In the genomic region with DNA sequence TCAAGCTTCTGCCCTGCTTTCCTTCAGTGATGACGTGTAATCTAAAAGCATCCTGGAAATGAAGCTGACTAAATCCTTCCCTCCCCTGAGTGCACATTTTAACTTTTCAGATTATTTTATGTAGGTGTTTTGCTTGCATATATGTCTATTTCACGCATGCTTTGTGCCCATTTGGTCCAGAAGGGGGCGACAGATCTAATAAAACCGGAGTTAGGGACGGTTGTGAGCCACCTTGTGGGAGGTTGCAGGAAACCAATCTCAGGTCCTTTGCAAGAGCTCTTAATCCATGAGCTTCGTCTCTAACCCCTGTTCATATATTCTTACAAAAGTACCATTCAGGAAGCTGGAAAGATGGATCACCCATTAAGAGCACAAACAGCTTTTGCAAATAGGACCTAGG, we compare ENCODE assay signal across 8 mouse cellular contexts. TPM values are rescaled to one million over a fixed set of nuclear protein-coding genes. Genes with fewer than 3 reads are reported as not detected.
A peak's percentile ranks its signal among the peaks of the same experiment; 100 is the strongest.
DNase-seq lines count a peak whose midpoint lies in the region; ATAC-seq and TF ChIP-seq lines count a peak whose summit lies in the region.
"Had no signal": no experiment of that assay in that cellular context is flagged by ENCODE, and none has a peak within 500 bp of the region (broad histone marks: within the 10 kb centered on the region; RNA-seq: fewer than 3 reads in every experiment).

No protein-coding gene starts in this region.

- H3K27me3 ChIP-seq in kidney, postnatal 0 days (ENCODE audit: insufficient read depth, low read length): no peaks in the 10 kb centered on the region
- H3K27me3 ChIP-seq in kidney, embryonic 16.5 days (ENCODE audit: insufficient read depth, low read length): no peaks in the 10 kb centered on the region
- H3K27me3 ChIP-seq in embryonic facial prominence, embryonic 14.5 days (replicated peaks; ENCODE audit: control insufficient read depth, insufficient read depth, low read length): 0 out of 2 replicates have a peak, but pooled peaks cover 3% of the 10 kb centered on the region

- H3K4me3 ChIP-seq in kidney, postnatal 0 days (replicated peaks; ENCODE audit: low read depth, low read length): no peak overlapping the region
- no peak overlapping the region for H3K4me3 ChIP-seq in kidney, embryonic 16.5 days (ENCODE audit: low read length)
- H3K4me3 ChIP-seq in embryonic facial prominence, embryonic 14.5 days (ENCODE audit: low read depth, low read length): no peak overlapping the region

- ATAC-seq in kidney, postnatal 0 days (replicated peaks; ENCODE audit: low FRiP score, low read depth): no peak
- ATAC-seq in kidney, embryonic 16.5 days (ENCODE audit: low FRiP score, low TSS enrichment): no peak
- peak; percentile 31 for ATAC-seq in CD4-positive, CD25-positive, alpha-beta regulatory T cell, adult 4 months
- ATAC-seq in embryonic facial prominence, embryonic 14.5 days (ENCODE audit: low read depth): no peak

- peak; percentile 86 for TF ChIP-seq CTCF in kidney, postnatal 0 days (IDR thresholded peaks at IDR 0.05; ENCODE audit: low read depth)

- no peak overlapping the region for H3K9ac ChIP-seq in kidney, postnatal 0 days (ENCODE audit: low read depth, low read length)
- no peak overlapping the region for H3K9ac ChIP-seq in kidney, embryonic 16.5 days (replicated peaks; ENCODE audit: low read length)
- H3K9ac ChIP-seq in embryonic facial prominence, embryonic 14.5 days (ENCODE audit: low read depth, low read length): no peak overlapping the region
- H3K9ac ChIP-seq: hindbrain, embryonic 15.5 days had no signal

- no peaks in the 10 kb centered on the region for H3K36me3 ChIP-seq in kidney, postnatal 0 days (ENCODE audit: insufficient read depth, low read length)
- H3K36me3 ChIP-seq in kidney, embryonic 16.5 days (ENCODE audit: insufficient read depth, low read length): no peaks in the 10 kb centered on the region
- no peaks in the 10 kb centered on the region for H3K36me3 ChIP-seq in embryonic facial prominence, embryonic 14.5 days (ENCODE audit: control insufficient read depth, insufficient read depth, low read length)
- H3K36me3 ChIP-seq: hindbrain, embryonic 15.5 days had no signal

- DNase-seq in kidney, postnatal 0 days (ENCODE audit: low spot score): peak; percentile 79
- DNase-seq in Muller cell, postnatal 12 days (ENCODE audit: inconsistent ontology term): peak; percentile 19
- DNase-seq in embryonic facial prominence, embryonic 14.5 days (ENCODE audit: low spot score): peak; percentile 71
- peak; percentile 75 for DNase-seq in lung, postnatal 36 days
- no peak for DNase-seq in gastrocnemius, postnatal 36 days

- intact Hi-C loops in gastrocnemius, postnatal 36 days (cut with DNase I): no loop called here

- 39% methylated on average over 6 of the region's 6 CpGs for WGBS in kidney, postnatal 0 days
- WGBS in kidney, embryonic 16.5 days: 39% methylated on average over 6 of the region's 6 CpGs
- 30% methylated on average over 6 of the region's 6 CpGs for WGBS in embryonic facial prominence, embryonic 14.5 days

- H3K4me1 ChIP-seq in kidney, postnatal 0 days (replicated peaks; ENCODE audit: insufficient read depth, low read length): no peaks in the 10 kb centered on the region
- peaks cover 4% of the 10 kb centered on the region; the same call in 1 of the 2 replicates for H3K4me1 ChIP-seq in kidney, embryonic 16.5 days (ENCODE audit: insufficient read depth, low read length)
- H3K4me1 ChIP-seq in embryonic facial prominence, embryonic 14.5 days (ENCODE audit: control insufficient read depth, insufficient read depth, low read length): no peaks in the 10 kb centered on the region

- H3K4me2 ChIP-seq in kidney, postnatal 0 days (ENCODE audit: low read length): no peak overlapping the region
- no peak overlapping the region for H3K4me2 ChIP-seq in kidney, embryonic 16.5 days (replicated peaks; ENCODE audit: low read depth, low read length)
- no peak overlapping the region for H3K4me2 ChIP-seq in embryonic facial prominence, embryonic 14.5 days (ENCODE audit: low read depth, low read length)

- no peak overlapping the region for H3K27ac ChIP-seq in kidney, postnatal 0 days
- H3K27ac ChIP-seq in kidney, embryonic 16.5 days (ENCODE audit: low read length): no peak overlapping the region
- no peak overlapping the region for H3K27ac ChIP-seq in embryonic facial prominence, embryonic 14.5 days (replicated peaks; ENCODE audit: low read depth, low read length)
- H3K27ac ChIP-seq: hindbrain, embryonic 15.5 days had no signal

- no peaks in the 10 kb centered on the region for H3K9me3 ChIP-seq in kidney, postnatal 0 days (replicated peaks; ENCODE audit: low read length)
- no peaks in the 10 kb centered on the region for H3K9me3 ChIP-seq in kidney, embryonic 16.5 days (ENCODE audit: low read length)
- H3K9me3 ChIP-seq in embryonic facial prominence, embryonic 14.5 days (ENCODE audit: control insufficient read depth, low read length): no peaks in the 10 kb centered on the region
- H3K9me3 ChIP-seq: hindbrain, embryonic 15.5 days had no signal

RNA-seq across cellular contexts. Expression of gene 1700016H13Rik, which starts 1.6 kb away (rescaled TPM):
- polyA plus RNA-seq in kidney, postnatal 0 days (2015; fragmentation: Nextera tagmentation; extraction: Ambion mirVana): 0.11 and 0.20 TPM in 2 replicates
- polyA plus RNA-seq in kidney, embryonic 16.5 days (2015; fragmentation: Nextera tagmentation; extraction: Ambion mirVana): 0.14 TPM in 1 of 2 replicates, not detected in the other
- not detected for polyA plus RNA-seq in CD4-positive, CD25-positive, alpha-beta regulatory T cell, adult 4 months (2017; shearing (Covaris generic))
- polyA plus RNA-seq in embryonic facial prominence, embryonic 14.5 days (2014; fragmentation: Nextera tagmentation; extraction: Ambion mirVana): 0.24 TPM in 1 of 2 replicates, not detected in the other
- under 1 TPM; 0.22 to 0.59 TPM for total RNA-seq in gastrocnemius, postnatal 36 days (2021)

RNA-seq across cellular contexts. Expression of gene Slc10a6, which starts 25.0 kb away (rescaled TPM):
- 0.27 and 0.39 TPM in 2 replicates for polyA plus RNA-seq in kidney, postnatal 0 days (2015; fragmentation: Nextera tagmentation; extraction: Ambion mirVana)
- 0.11 and 0.26 TPM in 2 replicates for polyA plus RNA-seq in kidney, embryonic 16.5 days (2015; fragmentation: Nextera tagmentation; extraction: Ambion mirVana)
- polyA plus RNA-seq in CD4-positive, CD25-positive, alpha-beta regulatory T cell, adult 4 months (2017; shearing (Covaris generic)): not detected
- 1.4 and 1.6 TPM in 2 replicates for polyA plus RNA-seq in embryonic facial prominence, embryonic 14.5 days (2014; fragmentation: Nextera tagmentation; extraction: Ambion mirVana)
- total RNA-seq in gastrocnemius, postnatal 36 days (2021): 1 to 10 TPM in 1 of 2 experiments, under 1 TPM in 1; 0.57 to 1.6 TPM

RNA-seq across cellular contexts. Expression of gene Aff1, which starts 37.9 kb away (rescaled TPM):
- polyA plus RNA-seq in kidney, postnatal 0 days (2015; fragmentation: Nextera tagmentation; extraction: Ambion mirVana): 12.3 and 14.3 TPM in 2 replicates
- polyA plus RNA-seq in kidney, embryonic 16.5 days (2015; fragmentation: Nextera tagmentation; extraction: Ambion mirVana): 13.2 and 14.5 TPM in 2 replicates
- 10 to 100 TPM in 1 of 2 experiments, 1 to 10 TPM in 1; 9.4 to 18.2 TPM for polyA plus RNA-seq in CD4-positive, CD25-positive, alpha-beta regulatory T cell, adult 4 months (2017; shearing (Covaris generic))
- 7.5 and 8.2 TPM in 2 replicates for polyA plus RNA-seq in embryonic facial prominence, embryonic 14.5 days (2014; fragmentation: Nextera tagmentation; extraction: Ambion mirVana)
- total RNA-seq in gastrocnemius, postnatal 36 days (2021): 10 to 100 TPM; 30.1 to 39.8 TPM

Comparison
In these comparisons a context has a peak if more than half of its experiments do, and no peak if none do; other contexts are left out.
1. DNase-seq: peak in kidney, postnatal 0 days (single experiment), Muller cell, postnatal 12 days (single experiment), embryonic facial prominence, embryonic 14.5 days (single experiment) and lung, postnatal 36 days (single experiment); none in gastrocnemius, postnatal 36 days (0 of 2).